Mouse (Mus musculus): ENCODE results near the gene Fgf18.

Gene Fgf18

GRCm38 (mm10) chr11:33147171-33147571 lies at the start of gene Fgf18:
Fgf18 (minus strand) TSS chr11:33147400.
- DNase-seq = no peak

- no peak for DNase-seq
Observed at GRCm38 (mm10) chr11:33196447-33197132, 49.4 kb upstream of the Fgf18 start.

- DNase-seq = no peak
Observed at GRCm38 (mm10) chr11:33195531-33196446, 48.6 kb upstream of the Fgf18 start.

GRCm38 (mm10) chr11:33195061-33195460 lies 47.9 kb upstream of the Fgf18 start:
- no peak for DNase-seq

- DNase-seq = no peak
Observed at GRCm38 (mm10) chr11:33193695-33194094, 46.5 kb upstream of the Fgf18 start.

GRCm38 (mm10) chr11:33181804-33182203 lies 34.6 kb upstream of the Fgf18 start:
- no peak for DNase-seq

GRCm38 (mm10) chr11:33180701-33181116 lies 33.5 kb upstream of the Fgf18 start:
- DNase-seq = no peak

- no peak for DNase-seq
Observed at GRCm38 (mm10) chr11:33179802-33180201, 32.6 kb upstream of the Fgf18 start.

GRCm38 (mm10) chr11:33176525-33177245 lies 29.5 kb upstream of the Fgf18 start:
- DNase-seq = peak; percentile 28

- no peak for DNase-seq
Observed at GRCm38 (mm10) chr11:33175768-33176167, 28.6 kb upstream of the Fgf18 start.

GRCm38 (mm10) chr11:33170489-33170888 lies 23.3 kb upstream of the Fgf18 start:
- DNase-seq = peak; percentile 61

GRCm38 (mm10) chr11:33162998-33163506 lies 15.9 kb upstream of the Fgf18 start, which contains the start of gene Npm1:
Npm1 (minus strand) TSS chr11:33163206.
- peak; percentile 100 for DNase-seq

GRCm38 (mm10) chr11:33162211-33162997 lies 15.2 kb upstream of the Fgf18 start:
- peak; percentile 79 for DNase-seq

- no peak for DNase-seq
Observed at GRCm38 (mm10) chr11:33159741-33160140, 12.5 kb upstream of the Fgf18 start.

GRCm38 (mm10) chr11:33157453-33158196 lies 10.4 kb upstream of the Fgf18 start:
- DNase-seq = no peak

- DNase-seq = no peak
Observed at GRCm38 (mm10) chr11:33156436-33157015, 9.3 kb upstream of the Fgf18 start.

GRCm38 (mm10) chr11:33154459-33154858 lies 7.3 kb upstream of the Fgf18 start:
- DNase-seq = no peak

- DNase-seq = no peak
Observed at GRCm38 (mm10) chr11:33152997-33153396, 5.8 kb upstream of the Fgf18 start.

- no peak for DNase-seq
Observed at GRCm38 (mm10) chr11:33151780-33152145, 4.6 kb upstream of the Fgf18 start.

- no peak for DNase-seq
Observed at GRCm38 (mm10) chr11:33151128-33151779, 4.1 kb upstream of the Fgf18 start.

- DNase-seq = no peak
Observed at GRCm38 (mm10) chr11:33150364-33150763, 3.2 kb upstream of the Fgf18 start.
